1 mouse cellular context compared by ENCODE assay signal in genomic region chr15:80095596-80095995, GRCm38 (mm10).
TF ChIP-seq lines count a peak whose summit lies in the region.

No protein-coding gene starts in this region.

TF ChIP-seq in MEL, 35 proteins besides CTCF, POLR2A, EP300 and RAD21 (continued from another document):
- no peak for TF ChIP-seq CHD2 (IDR thresholded peaks at IDR 0.05; ENCODE audit: low read length)
- no peak for TF ChIP-seq ETS1 (IDR thresholded peaks at IDR 0.05; ENCODE audit: low read depth, low read length)
- no peak for TF ChIP-seq NRF1 (IDR thresholded peaks at IDR 0.05; ENCODE audit: insufficient read depth, low read depth, low read length, poor library complexity, severe bottlenecking)
